Mouse (Mus musculus): ENCODE data around the gene Spdye4c.

Gene Spdye4c

DNA sequence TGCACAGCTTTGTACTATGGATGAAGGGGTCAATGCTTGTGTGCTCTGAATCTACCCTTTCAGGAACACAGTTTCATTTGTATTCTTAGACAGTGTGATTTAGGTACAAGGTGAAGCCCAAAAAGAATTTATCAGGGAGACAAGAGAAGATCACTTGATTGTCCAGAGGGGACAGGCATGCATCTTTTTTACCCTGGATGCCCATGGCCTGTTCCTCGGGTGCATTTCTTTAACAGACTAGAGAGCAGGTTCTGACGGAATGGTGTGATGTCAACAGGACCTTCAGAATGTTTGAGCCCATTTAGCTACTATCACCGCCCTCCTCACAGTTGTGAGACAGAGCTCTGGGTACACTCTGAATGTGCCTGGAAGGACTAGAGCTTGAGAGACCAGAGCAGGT lies at the start of gene Spdye4c:
Gene Spdye4c (plus strand): TSS at position 301 of the 400 bp plus-strand sequence.
- no peak for DNase-seq

GRCm38 (mm10) chr2:128543495-128543894 lies 47.5 kb upstream of the Spdye4c start:
- no peak for DNase-seq

GRCm38 (mm10) chr2:128544421-128545137 lies 46.4 kb upstream of the Spdye4c start:
- DNase-seq = no peak

- no peak for DNase-seq
Measured at GRCm38 (mm10) chr2:128545447-128545846, 45.6 kb upstream of the Spdye4c start.

DNA sequence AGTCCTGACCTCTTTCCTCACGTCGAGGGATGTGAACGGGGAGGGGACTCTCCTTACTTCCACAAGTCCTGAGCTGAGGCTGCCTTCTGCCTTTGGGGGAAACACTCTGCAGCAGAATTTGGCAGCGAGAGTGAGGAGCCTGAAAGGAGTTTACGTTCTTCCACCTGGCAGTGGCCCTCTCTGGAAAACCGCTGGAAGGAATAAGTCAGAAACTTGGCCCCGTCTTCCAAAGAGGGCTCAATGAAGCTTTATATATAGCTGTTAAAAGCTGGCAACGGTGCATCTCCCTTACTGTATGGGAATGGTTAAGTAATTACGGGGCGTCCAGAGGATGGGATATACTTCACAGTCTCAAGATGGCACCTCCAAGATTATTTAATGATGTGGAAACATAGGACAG lies 43.9 kb upstream of the Spdye4c start:
- no peak for DNase-seq

DNA sequence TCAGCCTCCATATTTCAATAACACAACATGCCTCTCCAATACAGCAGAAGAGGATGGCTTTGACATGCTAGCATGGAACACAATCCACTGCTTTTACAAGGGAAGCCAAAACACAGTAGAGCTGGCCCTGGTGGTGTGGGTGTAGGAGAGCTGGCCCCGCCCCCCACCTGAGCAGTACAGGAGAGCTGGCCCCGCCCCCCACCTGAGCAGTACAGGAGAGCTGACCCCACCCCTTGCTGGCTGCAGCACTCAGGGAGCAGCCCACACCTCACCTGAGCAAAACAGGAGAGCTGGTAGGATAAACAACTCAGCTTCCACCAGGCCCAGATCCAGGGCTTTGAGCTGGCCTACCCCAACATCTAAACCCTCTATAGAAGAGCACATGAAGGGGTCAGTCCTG lies 42.7 kb upstream of the Spdye4c start:
- no peak for DNase-seq

DNA sequence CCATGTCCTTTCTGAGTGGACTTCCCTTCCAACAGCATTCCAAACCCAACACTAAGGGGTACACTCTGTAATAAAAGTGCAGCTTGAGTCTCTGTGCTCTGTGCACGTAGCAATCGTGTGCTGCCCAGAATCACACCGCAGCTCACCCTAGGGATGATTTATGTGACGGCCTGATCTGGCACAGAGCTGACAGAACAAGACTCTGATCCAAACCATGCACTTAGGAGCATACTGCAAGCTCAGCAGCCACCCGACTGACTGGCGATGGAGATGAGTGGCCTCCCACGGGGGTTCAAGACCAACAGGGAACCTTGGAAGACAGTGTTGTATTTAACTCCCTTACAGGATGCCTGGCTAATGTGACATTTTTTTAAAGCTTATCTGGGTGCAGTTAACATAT lies 41.4 kb upstream of the Spdye4c start:
- DNase-seq = no peak

DNA sequence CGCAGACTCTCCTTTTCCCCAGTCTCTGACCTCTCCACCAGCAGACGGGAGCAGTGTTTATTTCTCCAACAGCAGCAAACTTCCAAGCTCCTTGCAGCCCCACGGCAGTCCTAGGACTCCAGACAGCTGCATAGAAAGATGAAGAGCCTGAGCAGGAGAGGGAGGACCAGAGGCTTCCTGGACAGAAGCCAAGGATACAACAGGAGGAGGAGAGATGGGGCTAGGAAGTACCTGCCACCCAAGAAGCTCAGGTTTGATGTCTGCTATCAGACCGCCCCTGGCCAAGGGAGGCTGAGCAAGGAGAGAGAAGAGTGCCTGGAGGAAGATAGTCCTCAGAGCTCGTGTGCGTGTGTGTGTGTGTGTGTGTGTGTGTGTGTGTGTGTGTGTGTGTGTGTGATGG lies 41.0 kb upstream of the Spdye4c start:
- no peak for DNase-seq

GRCm38 (mm10) chr2:128552080-128552791 lies 38.8 kb upstream of the Spdye4c start:
- no peak for DNase-seq

- no peak for DNase-seq
Measured at GRCm38 (mm10) chr2:128552798-128553720, 38.0 kb upstream of the Spdye4c start.

DNA sequence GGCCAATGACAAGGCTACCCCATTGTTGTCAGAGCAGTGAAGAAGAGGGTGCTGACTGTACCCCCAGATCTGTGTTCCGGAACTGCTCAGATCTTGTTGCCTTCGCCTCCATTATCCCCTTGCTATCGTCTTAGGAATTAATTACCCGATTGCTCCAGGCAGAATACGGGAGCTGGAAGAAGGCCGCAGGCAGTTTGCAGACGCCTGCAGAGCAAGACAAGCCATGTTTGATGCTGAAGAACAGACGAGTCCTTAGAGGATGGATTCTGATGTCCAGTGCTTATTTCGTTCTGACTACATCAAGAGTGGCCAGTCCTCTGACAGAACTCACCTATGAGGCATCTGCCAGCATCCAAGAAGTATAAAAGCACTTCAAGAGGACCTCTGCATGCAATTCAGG lies 35.9 kb upstream of the Spdye4c start:
- DNase-seq = no peak

- DNase-seq = no peak
Measured at GRCm38 (mm10) chr2:128564195-128564594, 26.8 kb upstream of the Spdye4c start.

GRCm38 (mm10) chr2:128565904-128566303 lies 25.1 kb upstream of the Spdye4c start:
- DNase-seq = no peak

DNA sequence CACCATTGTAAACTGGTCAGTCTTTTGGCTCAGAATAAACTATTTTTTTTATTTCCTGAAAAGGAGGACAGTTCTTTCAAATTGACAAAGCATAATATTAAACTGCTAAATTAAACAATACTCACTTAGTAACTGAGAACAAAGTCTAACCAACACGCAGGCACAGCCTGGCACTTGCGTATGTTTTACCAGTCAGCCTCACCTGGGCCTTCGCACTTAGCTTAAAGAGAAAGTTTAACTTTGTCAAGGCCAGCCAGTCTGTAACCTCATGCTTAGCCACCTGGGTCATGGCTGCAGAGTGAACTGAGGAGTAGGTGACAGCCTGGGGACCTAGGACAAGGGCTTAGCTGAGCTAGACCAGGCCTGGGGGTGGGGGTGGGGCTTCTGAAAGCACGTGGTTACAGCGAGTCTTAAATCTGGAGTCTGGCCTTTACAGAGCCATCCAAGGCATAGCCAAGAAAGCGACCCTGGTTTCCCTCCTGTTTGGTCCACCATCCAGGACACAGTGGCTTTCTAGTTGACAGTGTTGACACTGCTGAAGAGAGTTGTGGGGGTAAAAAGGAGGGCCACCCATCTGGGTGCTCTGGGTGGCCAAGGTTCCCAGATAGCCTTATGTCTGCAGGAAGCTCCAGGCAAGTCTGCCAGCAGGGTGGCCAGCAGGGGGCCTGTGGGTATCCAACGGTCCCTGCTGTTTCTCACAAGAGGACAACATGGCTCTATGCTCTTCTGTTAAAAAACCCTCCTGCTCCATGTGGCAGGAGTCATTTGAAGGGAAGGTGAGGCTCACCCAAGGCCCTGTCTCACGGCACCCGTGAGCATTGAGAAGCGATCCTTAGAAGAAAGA lies 24.5 kb upstream of the Spdye4c start:
- DNase-seq = peak; percentile 37

GRCm38 (mm10) chr2:128568018-128568417 lies 23.0 kb upstream of the Spdye4c start:
- no peak for DNase-seq

GRCm38 (mm10) chr2:128568490-128568889 lies 22.5 kb upstream of the Spdye4c start:
- no peak for DNase-seq

DNA sequence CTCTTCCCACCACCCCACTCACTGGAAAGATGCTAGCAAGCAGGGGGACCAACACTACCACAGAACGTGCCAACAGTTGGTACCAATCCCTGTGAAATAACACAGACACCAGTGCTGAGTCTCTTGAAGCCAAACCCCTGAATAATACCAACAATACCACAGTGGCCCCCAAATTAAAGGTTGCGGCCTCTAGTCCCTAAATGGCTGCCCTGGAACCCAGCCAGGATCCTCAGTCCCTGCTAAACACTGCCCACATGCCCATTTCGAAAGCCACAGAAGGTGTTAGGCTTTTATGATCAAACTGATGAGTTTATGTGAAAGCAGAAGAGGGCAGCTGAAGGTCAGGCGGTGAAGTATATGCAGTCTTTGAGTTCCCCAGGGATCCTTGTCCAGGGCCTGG lies 20.0 kb upstream of the Spdye4c start:
- no peak for DNase-seq

- peak; percentile 57 for DNase-seq
Measured at GRCm38 (mm10) chr2:128572726-128573624, 18.0 kb upstream of the Spdye4c start.

- DNase-seq = no peak
Measured at GRCm38 (mm10) chr2:128582881-128583280, 8.1 kb upstream of the Spdye4c start.

GRCm38 (mm10) chr2:128592301-128592700 lies 1.3 kb downstream of the Spdye4c start:
- no peak for DNase-seq

GRCm38 (mm10) chr2:128601534-128601933 lies 10.5 kb downstream of the Spdye4c start:
- no peak for DNase-seq
